Mouse (Mus musculus) testis, adult 2 months (tissue): ENCODE results near the gene Grid2ip.
A peak's percentile ranks its signal among the peaks of the same experiment; 100 is the strongest.

Experiments used
- CTCF ChIP-seq: fragments of 200-500 bp; IDR thresholded peaks from 2 replicates; pipeline ENCODE4 v1.5.1; 2012; ENCODE audit warnings: low read depth, mild to moderate bottlenecking, inconsistent platforms, low read length, moderate library complexity; ENCODE audit not compliant: control insufficient read depth, insufficient read depth, insufficient replicate concordance
- POLR2A ChIP-seq: fragments of 200-500 bp; IDR thresholded peaks from 2 replicates; pipeline ENCODE4 v1.6.1; 2012; ENCODE audit warnings: low read depth, mild to moderate bottlenecking, inconsistent platforms, low read length, moderate library complexity; ENCODE audit not compliant: control insufficient read depth

GRCm38 (mm10) chr5:143333872-143334271 is 23.3 kb upstream of the Grid2ip start:
- TF ChIP-seq CTCF: peak; percentile 48; the same call in 1 of the 2 replicates
- no peak for TF ChIP-seq POLR2A
